Mouse (Mus musculus) lung, postnatal 0 days (tissue): ENCODE data around the gene Macf1. TPM values are rescaled to one million over a fixed set of nuclear protein-coding genes. Genes with fewer than 3 reads are reported as not detected.
A peak's percentile ranks its signal among the peaks of the same experiment; 100 is the strongest.

Source experiments
- ATAC-seq: fragments of 200-750 bp; cut with Nextera tagmentation; 2 replicates; pipeline ENCODE4 v1.8.0; 2017; ENCODE audit warnings: moderate library complexity
- DNase-seq: peaks from one replicate; pipeline ENCODE4 v3.0.0-alpha.2; 2016; ENCODE audit warnings: low spot score
- H3K27ac ChIP-seq: fragments of 300-500 bp; sonication (generic); 2 replicates; pipeline ENCODE4 v1.5.1; 2014; ENCODE audit warnings: antibody characterized with exemption, mild to moderate bottlenecking, low read length, mixed read lengths
- H3K27me3 ChIP-seq: fragments of 300-500 bp; sonication (generic); replicated peaks from 2 replicates; pipeline ENCODE4 v1.6.1; 2014; ENCODE audit warnings: low read length, mixed read lengths; ENCODE audit not compliant: insufficient read depth
- H3K36me3 ChIP-seq: fragments of 300-500 bp; sonication (generic); 2 replicates; pipeline ENCODE4 v1.6.1; 2014; ENCODE audit warnings: low read length, mixed read lengths; ENCODE audit not compliant: insufficient read depth
- H3K4me1 ChIP-seq: fragments of 300-500 bp; sonication (generic); 2 replicates; pipeline ENCODE4 v1.6.1; 2014; ENCODE audit warnings: antibody characterized with exemption, low read depth, low read length, mixed read lengths; ENCODE audit not compliant: insufficient read depth
- H3K4me2 ChIP-seq: fragments of 300-500 bp; sonication (generic); replicated peaks from 2 replicates; pipeline ENCODE4 v1.6.1; 2014; ENCODE audit warnings: low read depth, mild to moderate bottlenecking, low read length, moderate library complexity, mixed read lengths
- H3K4me3 ChIP-seq: fragments of 300-500 bp; sonication (generic); 2 replicates; pipeline ENCODE4 v1.5.1; 2014; ENCODE audit warnings: low read depth, low read length
- H3K9ac ChIP-seq: fragments of 300-500 bp; sonication (generic); replicated peaks from 2 replicates; pipeline ENCODE4 v1.6.1; 2014; ENCODE audit warnings: low read depth, mild to moderate bottlenecking
- H3K9me3 ChIP-seq: fragments of 300-500 bp; sonication (generic); 2 replicates; pipeline ENCODE4 v1.6.1; 2016; ENCODE audit warnings: low read length, mixed read lengths
- CTCF ChIP-seq: IDR thresholded peaks from 2 replicates; pipeline ENCODE4 v1.5.1; 2016; ENCODE audit warnings: antibody characterized with exemption, mild to moderate bottlenecking
- EP300 ChIP-seq: IDR thresholded peaks from 2 replicates; pipeline ENCODE4 v1.6.1; 2016; ENCODE audit warnings: antibody characterized with exemption, mild to moderate bottlenecking, control low read depth
- WGBS: fragments of 180-500 bp; shearing (Covaris S2); extraction: QIAGEN DNeasy Blood & Tissue Kit; methylation state at CpG from one replicate; pipeline ENCODE4 v1.1.7; 2014; 5-methylcytosine and 5-hydroxymethylcytosine counted together
- polyA plus RNA-seq: library from polyadenylated mRNA; unstranded; fragments of >200 nt; fragmentation: Nextera tagmentation; extraction: Ambion mirVana; gene quantifications from 2 replicates; pipeline ENCODE4 v1.2.1, GENCODE M21; 2015

The Macf1 gene
- polyA plus RNA-seq, 1 experiment from 2014 or later, result 181 TPM

GRCm38 (mm10) chr4:123592046-123592445 is 92.1 kb downstream of the Macf1 start:
- H3K27ac ChIP-seq, result peak overlapping the region; percentile 72; the same call in 1 of the 2 replicates
- H3K4me2 ChIP-seq, result no peak overlapping the region
- no peak for DNase-seq
- no peak for ATAC-seq
- peaks cover 16% of the 10 kb centered on the region; the same call in 1 of the 2 replicates for H3K4me1 ChIP-seq
- no peak overlapping the region for H3K9ac ChIP-seq
- no peaks in the 10 kb centered on the region for H3K9me3 ChIP-seq
- WGBS, result 80% methylated on average over 5 of the region's 5 CpGs
- no peaks in the 10 kb centered on the region for H3K36me3 ChIP-seq
- no peak overlapping the region for H3K4me3 ChIP-seq
- H3K27me3 ChIP-seq, result no peaks in the 10 kb centered on the region
- TF ChIP-seq EP300, result no peak
- TF ChIP-seq CTCF, result no peak

GRCm38 (mm10) chr4:123591026-123591635 is 93.0 kb downstream of the Macf1 start:
- no peaks in the 10 kb centered on the region for H3K27me3 ChIP-seq
- no peak overlapping the region for H3K4me2 ChIP-seq
- H3K27ac ChIP-seq, result no peak overlapping the region
- H3K9ac ChIP-seq, result no peak overlapping the region
- ATAC-seq, result no peak
- peaks cover 16% of the 10 kb centered on the region; the same call in 1 of the 2 replicates for H3K4me1 ChIP-seq
- WGBS, result 56% methylated on average over 4 of the region's 4 CpGs
- no peaks in the 10 kb centered on the region for H3K9me3 ChIP-seq
- no peak for TF ChIP-seq CTCF
- no peak for TF ChIP-seq EP300
- H3K4me3 ChIP-seq, result no peak overlapping the region
- H3K36me3 ChIP-seq, result no peaks in the 10 kb centered on the region
- DNase-seq, result no peak

GRCm38 (mm10) chr4:123589496-123589895 is 94.7 kb downstream of the Macf1 start:
- no peaks in the 10 kb centered on the region for H3K9me3 ChIP-seq

DNA sequence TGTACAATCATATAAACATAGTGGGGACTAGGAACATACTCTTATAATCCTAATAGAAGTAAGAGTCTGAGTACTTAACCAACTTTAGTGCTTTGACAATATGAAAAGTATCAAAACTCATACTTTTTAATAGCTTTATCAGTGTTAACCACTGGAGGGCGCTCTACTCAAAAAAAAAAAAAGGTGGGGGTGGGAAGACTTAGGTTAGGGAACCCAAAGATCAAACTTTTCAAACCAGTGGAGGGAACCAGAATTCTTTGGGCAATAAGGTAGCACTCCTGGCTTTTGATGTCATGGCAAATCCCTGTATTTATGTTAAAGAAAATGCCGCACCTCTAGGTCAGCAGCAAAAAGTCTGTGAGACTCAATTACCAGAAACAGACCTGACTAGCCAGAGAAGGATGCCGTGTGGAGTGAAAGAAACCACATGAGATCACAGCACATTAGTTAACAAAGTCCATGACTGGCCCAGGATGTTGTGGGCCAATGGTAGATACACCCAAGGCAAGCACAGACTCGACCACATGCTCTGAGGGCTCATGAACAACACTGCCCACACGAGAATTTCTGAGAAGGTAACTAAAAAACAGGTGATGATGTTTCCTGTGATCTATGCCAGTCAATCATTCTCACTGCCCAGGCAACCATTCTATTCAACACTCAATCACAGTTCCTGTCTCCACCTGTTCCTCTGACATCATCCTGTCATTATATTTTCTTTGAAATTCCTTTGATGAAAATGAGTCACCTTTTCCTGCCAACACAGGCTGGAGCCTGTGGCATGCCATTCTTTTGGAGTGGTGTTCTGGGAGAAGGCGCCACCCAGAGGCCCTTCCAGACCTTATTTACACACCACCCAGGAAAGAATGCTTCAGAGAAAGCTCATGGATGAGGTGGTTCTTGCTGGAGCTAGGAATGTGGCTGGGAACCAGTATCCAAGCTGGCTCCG is 95.5 kb downstream of the Macf1 start:
- 12% methylated on average over 7 of the region's 7 CpGs for WGBS
- peak; percentile 96 for DNase-seq
- peak; percentile 90 for ATAC-seq

More at GRCm38 (mm10) chr4:123589496-123589895, 94.7 kb downstream of the Macf1 start:
- no peak for DNase-seq
- Histone ChIP-seq H3K27ac (peak overlapping the region; percentile 82), H3K9ac (no peak overlapping the region), H3K27me3 (no peaks in the 10 kb centered on the region), H3K36me3 (no peaks in the 10 kb centered on the region), H3K4me3 (no peak overlapping the region), H3K4me1 (peaks cover 10% of the 10 kb centered on the region; the same call in 1 of the 2 replicates), H3K4me2 (no peak overlapping the region)
- TF ChIP-seq CTCF (no peak), EP300 (no peak)
- 47% methylated on average over 3 of the region's 3 CpGs for WGBS
- no peak for ATAC-seq

GRCm38 (mm10) chr4:123587616-123588015 is 96.5 kb downstream of the Macf1 start:
- no peak for TF ChIP-seq EP300
- TF ChIP-seq CTCF, result no peak
- WGBS, result 92% methylated on average over 3 of the region's 3 CpGs
- Histone ChIP-seq H3K9me3 (no peaks in the 10 kb centered on the region), H3K4me2 (no peak overlapping the region), H3K9ac (no peak overlapping the region), H3K27me3 (no peaks in the 10 kb centered on the region), H3K27ac (no peak overlapping the region), H3K4me3 (no peak overlapping the region), H3K36me3 (no peaks in the 10 kb centered on the region), H3K4me1 (peaks cover 6% of the 10 kb centered on the region; the same call in 1 of the 2 replicates)
- no peak for ATAC-seq
- DNase-seq, result no peak

More for the DNA sequence above, 95.5 kb downstream of the Macf1 start:
- Histone ChIP-seq H3K9ac (no peak overlapping the region), H3K27ac (peak overlapping the region; percentile 82), H3K4me1 (peaks cover 6% of the 10 kb centered on the region; the same call in 1 of the 2 replicates), H3K4me2 (0 out of 2 replicates have a peak overlapping the region, but pooled peaks have one; percentile 9), H3K9me3 (no peaks in the 10 kb centered on the region), H3K27me3 (no peaks in the 10 kb centered on the region), H3K4me3 (no peak overlapping the region), H3K36me3 (no peaks in the 10 kb centered on the region)
- peak; percentile 98 for TF ChIP-seq EP300
- TF ChIP-seq CTCF, result peak; percentile 70

DNA sequence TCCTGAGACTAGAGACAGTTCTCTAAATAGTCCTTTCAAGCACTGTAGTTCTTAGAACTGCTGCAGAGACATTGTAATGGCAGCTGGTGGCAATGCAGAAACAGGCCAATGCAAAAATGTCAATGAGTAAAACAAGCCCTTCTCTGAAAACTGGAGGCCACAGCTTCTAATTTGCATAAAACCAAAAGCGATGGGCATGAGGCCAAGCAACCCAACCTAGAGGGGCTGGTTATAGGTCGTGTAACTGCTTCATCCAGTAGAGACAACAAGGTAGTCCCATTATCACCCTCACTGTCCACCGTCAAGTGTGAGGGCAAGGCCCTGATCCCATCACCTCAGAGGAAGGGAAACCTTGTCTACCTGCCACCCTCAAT is 99.5 kb downstream of the Macf1 start:
- Histone ChIP-seq H3K4me1 (peaks cover 4% of the 10 kb centered on the region; the same call in 1 of the 2 replicates), H3K9ac (no peak overlapping the region), H3K9me3 (no peaks in the 10 kb centered on the region), H3K27ac (no peak overlapping the region), H3K4me2 (no peak overlapping the region), H3K36me3 (no peaks in the 10 kb centered on the region), H3K4me3 (no peak overlapping the region), H3K27me3 (no peaks in the 10 kb centered on the region)
- WGBS, result 60% methylated on average over 3 of the region's 3 CpGs
- no peak for DNase-seq
- no peak for ATAC-seq
- TF ChIP-seq EP300 (no peak), CTCF (no peak)
